28 mouse cellular contexts compared by ENCODE assay signal in the genomic region with DNA sequence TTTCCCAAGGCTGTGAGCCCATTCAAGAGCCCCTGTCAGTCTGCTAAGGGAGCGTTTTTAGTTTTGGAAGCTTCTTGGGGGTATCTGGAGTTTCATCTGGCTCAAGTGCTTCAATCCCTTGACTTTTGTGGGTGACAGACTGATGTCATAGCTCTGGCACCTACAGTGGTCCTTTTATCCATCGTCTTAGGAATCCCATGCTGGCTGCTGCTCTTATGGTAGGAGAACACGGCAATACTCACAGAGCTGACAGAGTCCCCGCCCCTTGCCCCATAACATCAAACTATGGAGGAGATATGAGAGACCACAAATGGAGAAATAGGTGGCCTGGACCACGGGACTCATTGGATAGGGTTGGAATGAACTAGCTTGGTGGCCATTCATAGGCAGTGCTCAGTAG.
"Had no signal": no experiment of that assay in that cellular context is flagged by ENCODE, and none has a peak within 500 bp of the region (broad histone marks: within the 10 kb centered on the region; RNA-seq: fewer than 3 reads in every experiment).

No protein-coding gene starts in this region.

- H3K27ac ChIP-seq: limb, embryonic 10.5 days; limb, embryonic 12.5 days; limb, embryonic 13.5 days; limb, embryonic 15.5 days; liver, embryonic 12.5 days; liver, embryonic 13.5 days; liver, embryonic 14.5 days; liver, embryonic 15.5 days; lung, embryonic 15.5 days; macrophage; midbrain, embryonic 10.5 days; midbrain, embryonic 12.5 days; midbrain, embryonic 13.5 days; midbrain, embryonic 15.5 days; neural tube, embryonic 12.5 days had no signal

- H3K4me3 ChIP-seq: limb, embryonic 10.5 days; limb, embryonic 12.5 days; limb, embryonic 13.5 days; limb, embryonic 15.5 days; liver, embryonic 12.5 days; liver, embryonic 13.5 days; liver, embryonic 15.5 days; lung, embryonic 15.5 days; megakaryocyte, embryonic 14.5 days; midbrain, embryonic 10.5 days; midbrain, embryonic 12.5 days; midbrain, embryonic 13.5 days; midbrain, embryonic 15.5 days; myocyte; neural tube, embryonic 12.5 days had no signal

- DNase-seq: left cerebral cortex, postnatal 4 days; liver; liver, embryonic 13.5 days; liver, postnatal 0 days; lung, adult 18-20 months; lung, adult 2 months; lung, embryonic 14.5 days; lung, postnatal 10 days; lung, postnatal 14 days; lung, postnatal 36 days; lung, postnatal 4 days; midbrain, embryonic 14.5 days had no signal
